Mouse (Mus musculus) stomach, embryonic 15.5 days (tissue): Measurements from ENCODE around the gene Tekt4. TPM values are rescaled to one million over a fixed set of nuclear protein-coding genes. Genes with fewer than 3 reads are reported as not detected.

Source experiments
- ATAC-seq: fragments of 200-750 bp; cut with Nextera tagmentation; 2 replicates; pipeline ENCODE4 v1.8.0; 2017; ENCODE audit warnings: low read depth, moderate number of reproducible peaks, moderate TSS enrichment; ENCODE audit not compliant: insufficient read depth, low FRiP score
- H3K27ac ChIP-seq: fragments of 300-500 bp; sonication (generic); 2 replicates; pipeline ENCODE4 v1.5.1; 2015; ENCODE audit warnings: mild to moderate bottlenecking, inconsistent platforms
- H3K27me3 ChIP-seq: fragments of 300-500 bp; sonication (generic); replicated peaks from 2 replicates; pipeline ENCODE4 v1.6.1; 2015; ENCODE audit warnings: inconsistent platforms
- H3K36me3 ChIP-seq: fragments of 300-500 bp; sonication (generic); 2 replicates; pipeline ENCODE4 v1.6.1; 2015; ENCODE audit warnings: inconsistent platforms
- H3K4me1 ChIP-seq: fragments of 300-500 bp; sonication (generic); 2 replicates; pipeline ENCODE4 v1.6.1; 2015; ENCODE audit warnings: inconsistent platforms
- H3K4me2 ChIP-seq: fragments of 300-500 bp; sonication (generic); 2 replicates; pipeline ENCODE4 v1.6.1; 2015; ENCODE audit warnings: mild to moderate bottlenecking, inconsistent platforms
- H3K4me3 ChIP-seq: fragments of 300-500 bp; sonication (generic); replicated peaks from 2 replicates; pipeline ENCODE4 v1.5.1; 2015; ENCODE audit warnings: inconsistent platforms
- H3K9ac ChIP-seq: fragments of 300-500 bp; sonication (generic); 2 replicates; pipeline ENCODE4 v1.6.1; 2015; ENCODE audit warnings: inconsistent platforms
- H3K9me3 ChIP-seq: fragments of 300-500 bp; sonication (generic); 2 replicates; pipeline ENCODE4 v1.6.1; 2016; ENCODE audit warnings: inconsistent platforms
- WGBS: fragments of 180-500 bp; shearing (Covaris S2); methylation state at CpG from one replicate; pipeline ENCODE4 v1.1.7; 2015; 5-methylcytosine and 5-hydroxymethylcytosine counted together
- polyA plus RNA-seq: library from polyadenylated mRNA; unstranded; fragments of >200 nt; fragmentation: Nextera tagmentation; extraction: Ambion mirVana; gene quantifications from 2 replicates; pipeline ENCODE4 v1.2.1, GENCODE M21; 2015

The Tekt4 gene
- polyA plus RNA-seq, 1 experiment from 2014 or later = 0.12 TPM

DNA sequence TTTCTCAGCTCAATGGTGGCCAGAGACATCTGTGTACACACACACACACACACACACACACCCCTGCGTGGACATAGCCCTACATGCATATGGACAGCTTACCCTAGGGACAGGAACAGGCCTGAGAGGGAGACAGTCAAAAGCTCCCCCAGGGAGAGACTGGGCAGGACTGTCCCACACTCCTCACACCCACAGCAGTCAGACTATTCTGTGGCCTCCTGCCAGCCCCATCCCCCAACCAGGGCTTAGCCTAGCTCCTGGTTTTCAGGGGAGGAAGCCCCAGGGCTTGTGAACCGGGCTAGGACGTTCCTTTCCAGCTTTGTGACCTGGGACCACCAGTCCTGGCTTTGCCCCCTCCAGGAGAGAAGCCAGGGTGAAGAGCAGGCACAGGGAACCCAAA lies 38.2 kb upstream of the Tekt4 start:
- no peak overlapping the region for H3K4me3 ChIP-seq
- 23% methylated on average over 3 of the region's 3 CpGs for WGBS

DNA sequence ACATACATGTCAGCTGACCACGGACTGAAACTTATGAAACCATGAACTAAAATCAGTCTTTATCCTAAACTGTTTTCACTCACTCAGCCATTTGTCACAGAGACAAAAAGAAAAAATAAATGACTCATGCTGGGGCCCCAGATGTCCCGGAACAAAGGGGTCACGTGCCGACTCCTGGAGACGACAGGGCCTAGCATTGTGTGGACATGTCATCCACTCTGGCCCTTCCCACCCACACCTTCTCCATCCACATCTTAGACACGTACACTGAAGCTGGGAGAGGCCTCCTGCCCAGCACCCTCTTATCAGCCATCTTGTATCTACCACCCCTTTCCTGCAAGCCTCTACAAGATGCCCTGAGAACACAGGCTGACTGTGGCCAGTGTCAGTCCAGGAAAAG lies 36.4 kb upstream of the Tekt4 start:
- H3K4me1 ChIP-seq = peaks cover 40% of the 10 kb centered on the region
- no peaks in the 10 kb centered on the region for H3K27me3 ChIP-seq
- H3K36me3 ChIP-seq = no peaks in the 10 kb centered on the region
- no peak overlapping the region for H3K4me2 ChIP-seq
- H3K27ac ChIP-seq = no peak overlapping the region
- H3K4me3 ChIP-seq = no peak overlapping the region
- no peak overlapping the region for H3K9ac ChIP-seq
- 67% methylated on average over 6 of the region's 6 CpGs for WGBS
- H3K9me3 ChIP-seq = no peaks in the 10 kb centered on the region
- ATAC-seq = no peak

More for the DNA sequence above, 38.2 kb upstream of the Tekt4 start:
- no peaks in the 10 kb centered on the region for H3K27me3 ChIP-seq
- H3K27ac ChIP-seq = peak overlapping the region; percentile 36
- no peak overlapping the region for H3K9ac ChIP-seq
- peak overlapping the region; percentile 8; the same call in 1 of the 2 replicates for H3K4me2 ChIP-seq
- no peaks in the 10 kb centered on the region for H3K9me3 ChIP-seq
- ATAC-seq = peak; percentile 20; the same call in 1 of the 2 replicates
- peaks cover 43% of the 10 kb centered on the region for H3K4me1 ChIP-seq
- H3K36me3 ChIP-seq = no peaks in the 10 kb centered on the region

DNA sequence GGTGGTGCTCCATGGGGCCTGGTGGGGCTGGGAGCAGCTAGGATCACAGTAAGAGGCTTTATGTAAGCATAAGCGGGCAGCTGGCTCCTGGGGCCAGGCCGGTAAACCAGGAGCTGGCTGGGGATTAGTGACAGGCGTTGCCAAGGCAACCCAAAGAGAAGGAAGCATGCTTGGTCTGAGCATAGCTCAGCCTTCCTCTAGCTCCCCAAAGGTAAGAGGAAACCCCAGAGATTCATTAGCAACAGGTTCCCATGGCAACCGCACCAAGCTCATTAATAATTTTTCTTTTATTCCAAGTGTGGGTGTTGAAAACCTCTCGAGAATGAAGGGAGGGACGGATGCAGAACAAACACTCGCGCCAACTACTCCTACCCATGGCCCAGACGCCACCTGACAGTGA lies 35.5 kb upstream of the Tekt4 start:
- Histone ChIP-seq H3K4me1 (peaks cover 39% of the 10 kb centered on the region), H3K9me3 (no peaks in the 10 kb centered on the region), H3K4me2 (no peak overlapping the region), H3K9ac (no peak overlapping the region), H3K27me3 (no peaks in the 10 kb centered on the region), H3K27ac (no peak overlapping the region), H3K36me3 (no peaks in the 10 kb centered on the region), H3K4me3 (no peak overlapping the region)
- WGBS = 28% methylated on average over 9 of the region's 9 CpGs
- no peak for ATAC-seq

DNA sequence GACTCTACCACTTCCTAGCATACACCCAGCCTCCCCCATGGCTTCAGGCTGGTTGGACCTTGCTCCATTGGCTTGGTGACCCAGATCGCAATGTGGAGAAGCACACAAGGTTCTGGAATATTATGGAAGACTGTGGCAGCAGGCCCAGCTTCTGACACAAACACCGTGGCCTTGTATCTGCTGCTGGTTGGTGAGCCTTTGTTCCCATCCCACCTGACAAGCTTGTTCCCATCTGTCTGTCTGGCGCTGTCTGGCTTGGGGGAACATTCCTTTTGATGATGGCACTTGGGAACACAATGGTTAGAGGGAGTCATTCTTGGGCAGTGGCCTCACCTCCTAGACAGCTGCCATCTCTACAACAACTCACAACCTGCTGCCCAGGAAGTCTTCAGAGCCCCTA lies 33.4 kb upstream of the Tekt4 start:
- no peaks in the 10 kb centered on the region for H3K36me3 ChIP-seq
- no peak overlapping the region for H3K4me3 ChIP-seq
- H3K9ac ChIP-seq = no peak overlapping the region
- 80% methylated on average over 3 of the region's 3 CpGs for WGBS
- no peaks in the 10 kb centered on the region for H3K27me3 ChIP-seq
- H3K4me2 ChIP-seq = no peak overlapping the region
- no peak overlapping the region for H3K27ac ChIP-seq
- H3K9me3 ChIP-seq = no peaks in the 10 kb centered on the region
- ATAC-seq = no peak
- peaks cover 28% of the 10 kb centered on the region for H3K4me1 ChIP-seq

DNA sequence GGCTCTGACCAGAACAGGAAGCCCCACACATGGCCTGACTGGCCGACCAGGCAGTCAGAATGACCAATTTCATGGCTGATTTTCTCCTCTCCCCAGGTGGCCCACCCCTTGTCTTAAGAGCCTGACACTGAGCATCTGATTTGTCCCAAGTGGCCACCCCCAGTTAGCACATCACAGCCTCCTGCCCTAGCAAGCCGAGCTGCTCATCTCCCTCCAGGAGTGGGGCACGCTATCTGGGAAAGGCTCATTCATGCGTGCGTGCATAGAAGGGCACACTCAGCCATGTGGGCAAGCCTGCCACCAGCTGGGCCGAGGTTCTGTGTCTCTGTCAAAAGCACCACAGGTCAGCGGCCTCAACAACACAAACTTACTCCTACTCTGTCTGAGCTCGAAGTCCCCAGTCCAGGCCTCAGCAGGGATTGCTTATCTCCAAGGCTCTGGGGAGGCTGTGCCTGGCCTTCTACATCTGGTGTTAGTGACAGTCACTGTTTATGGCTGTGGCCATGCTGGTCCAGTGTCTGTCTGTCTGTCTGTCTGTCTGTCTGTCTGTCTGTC lies 29.8 kb upstream of the Tekt4 start:
- H3K9me3 ChIP-seq = no peaks in the 10 kb centered on the region
- H3K27me3 ChIP-seq = no peaks in the 10 kb centered on the region
- H3K36me3 ChIP-seq = no peaks in the 10 kb centered on the region
- H3K9ac ChIP-seq = no peak overlapping the region
- H3K4me1 ChIP-seq = peaks cover 37% of the 10 kb centered on the region
- 64% methylated on average over 8 of the region's 8 CpGs for WGBS
- no peak overlapping the region for H3K27ac ChIP-seq
- no peak for ATAC-seq
- H3K4me2 ChIP-seq = no peak overlapping the region
- H3K4me3 ChIP-seq = no peak overlapping the region

- Histone ChIP-seq H3K27me3 (no peaks in the 10 kb centered on the region), H3K36me3 (no peaks in the 10 kb centered on the region), H3K4me1 (peaks cover 51% of the 10 kb centered on the region), H3K9me3 (no peaks in the 10 kb centered on the region), H3K4me3 (no peak overlapping the region), H3K4me2 (no peak overlapping the region), H3K9ac (no peak overlapping the region), H3K27ac (no peak overlapping the region)
- 65% methylated on average over 2 of the region's 2 CpGs for WGBS
- no peak for ATAC-seq
Observed at GRCm38 (mm10) chr17:25425996-25426395, 28.4 kb upstream of the Tekt4 start.

- H3K27me3 ChIP-seq = peaks cover 2% of the 10 kb centered on the region; the same call in 1 of the 2 replicates
- H3K36me3 ChIP-seq = no peaks in the 10 kb centered on the region
- peaks cover 66% of the 10 kb centered on the region for H3K4me1 ChIP-seq
- H3K9ac ChIP-seq = no peak overlapping the region
- no peak overlapping the region for H3K4me3 ChIP-seq
- ATAC-seq = peak; percentile 67; the same call in 1 of the 2 replicates
- peak overlapping the region; percentile 40; the same call in 1 of the 2 replicates for H3K27ac ChIP-seq
- H3K9me3 ChIP-seq = no peaks in the 10 kb centered on the region
- 33% methylated on average over 10 of the region's 10 CpGs for WGBS
- 0 out of 2 replicates have a peak overlapping the region, but pooled peaks have one; percentile 2 for H3K4me2 ChIP-seq
Observed at GRCm38 (mm10) chr17:25427441-25427840, 27.0 kb upstream of the Tekt4 start.

DNA sequence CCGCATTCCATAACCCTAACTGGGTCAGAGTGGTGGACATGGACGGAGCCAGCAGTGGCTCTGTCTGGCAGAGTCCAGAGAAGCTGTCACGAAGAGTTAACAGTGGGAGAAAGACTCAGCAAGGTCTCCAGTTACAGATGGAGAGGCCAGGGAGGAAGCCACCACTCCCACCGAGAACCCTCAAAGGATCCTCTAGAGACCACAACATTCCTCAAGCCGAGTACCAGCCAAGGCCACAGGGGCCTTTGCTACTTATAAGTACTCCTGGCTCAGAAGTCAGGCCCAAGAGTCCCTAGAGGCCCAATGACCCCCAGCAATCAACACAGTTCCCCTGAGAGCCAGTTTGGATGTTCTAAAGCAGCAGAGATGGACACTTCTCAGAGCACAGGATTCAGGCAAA lies 25.2 kb upstream of the Tekt4 start:
- 60% methylated on average over 5 of the region's 5 CpGs for WGBS
- ATAC-seq = no peak

DNA sequence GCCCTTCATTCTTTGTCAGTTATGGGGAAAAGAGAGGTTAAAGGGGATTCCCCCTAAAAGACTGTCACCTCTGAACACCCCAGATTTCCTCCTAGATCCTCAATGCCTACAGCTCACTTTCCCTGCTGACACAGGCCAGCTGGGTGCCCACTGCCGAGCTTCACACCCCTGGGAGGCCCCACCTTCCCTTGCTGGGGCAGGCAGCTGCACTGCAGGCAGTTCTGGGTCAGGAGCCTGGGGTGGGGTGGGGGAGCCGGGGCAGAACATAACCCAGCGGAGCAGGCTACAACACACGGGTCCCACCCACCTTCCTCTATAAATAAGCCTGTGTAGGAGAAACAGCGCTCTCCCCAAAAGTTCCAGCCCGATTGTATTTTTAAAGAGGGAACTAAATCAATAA lies 24.5 kb upstream of the Tekt4 start:
- no peak overlapping the region for H3K27ac ChIP-seq
- H3K9ac ChIP-seq = no peak overlapping the region
- no peak overlapping the region for H3K4me2 ChIP-seq
- no peak for ATAC-seq
- no peaks in the 10 kb centered on the region for H3K36me3 ChIP-seq
- 31% methylated on average over 6 of the region's 6 CpGs for WGBS
- no peak overlapping the region for H3K4me3 ChIP-seq
- peaks cover 9% of the 10 kb centered on the region; the same call in 1 of the 2 replicates for H3K27me3 ChIP-seq
- peaks cover 71% of the 10 kb centered on the region for H3K4me1 ChIP-seq
- H3K9me3 ChIP-seq = no peaks in the 10 kb centered on the region

More for the DNA sequence above, 25.2 kb upstream of the Tekt4 start:
- no peak overlapping the region for H3K4me3 ChIP-seq
- no peak overlapping the region for H3K4me2 ChIP-seq
- H3K9ac ChIP-seq = no peak overlapping the region
- H3K27me3 ChIP-seq = peaks cover 9% of the 10 kb centered on the region; the same call in 1 of the 2 replicates
- no peak overlapping the region for H3K27ac ChIP-seq
- no peaks in the 10 kb centered on the region for H3K9me3 ChIP-seq
- H3K36me3 ChIP-seq = no peaks in the 10 kb centered on the region
- H3K4me1 ChIP-seq = peaks cover 71% of the 10 kb centered on the region

- no peaks in the 10 kb centered on the region for H3K9me3 ChIP-seq
- H3K27ac ChIP-seq = no peak overlapping the region
- peaks cover 9% of the 10 kb centered on the region; the same call in 1 of the 2 replicates for H3K27me3 ChIP-seq
- H3K4me2 ChIP-seq = no peak overlapping the region
- no peaks in the 10 kb centered on the region for H3K36me3 ChIP-seq
- no peak overlapping the region for H3K9ac ChIP-seq
- ATAC-seq = no peak
- WGBS = 46% methylated on average over 8 of the region's 8 CpGs
- H3K4me3 ChIP-seq = no peak overlapping the region
- peaks cover 73% of the 10 kb centered on the region for H3K4me1 ChIP-seq
Observed at GRCm38 (mm10) chr17:25430534-25430933, 23.9 kb upstream of the Tekt4 start.

- Histone ChIP-seq H3K4me1 (peaks cover 58% of the 10 kb centered on the region), H3K4me3 (peak overlapping the region; percentile 75), H3K27me3 (peaks cover 9% of the 10 kb centered on the region; the same call in 1 of the 2 replicates), H3K9ac (peak overlapping the region; percentile 61), H3K36me3 (no peaks in the 10 kb centered on the region), H3K27ac (peak overlapping the region; percentile 80), H3K9me3 (no peaks in the 10 kb centered on the region), H3K4me2 (peak overlapping the region; percentile 96)
- ATAC-seq = no peak
- 2% methylated on average over 51 of the region's 53 CpGs for whole genome bisulfite sequencing
Observed at GRCm38 (mm10) chr17:25432433-25433181, 21.8 kb upstream of the Tekt4 start.

DNA sequence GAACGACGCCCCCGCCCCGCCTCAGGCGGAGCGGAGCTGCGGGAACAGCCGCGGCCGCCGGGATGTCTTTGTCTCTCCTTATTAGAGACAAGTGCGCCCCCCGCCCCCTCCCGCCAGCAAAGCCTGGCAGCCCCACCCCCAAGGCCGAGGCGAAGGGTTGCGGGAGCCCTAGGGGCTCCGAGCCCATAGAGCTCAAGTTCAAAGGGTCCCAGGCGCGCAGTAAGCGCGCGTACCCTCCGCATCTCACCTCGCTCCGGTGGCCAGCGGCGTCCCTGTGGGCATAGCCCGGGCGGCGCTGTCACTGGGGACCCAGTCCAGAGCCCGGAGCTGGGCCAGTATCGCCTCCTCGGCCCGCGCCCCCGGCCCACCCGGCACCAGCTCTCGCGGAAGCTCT lies 21.2 kb upstream of the Tekt4 start:
- H3K4me2 ChIP-seq = peak overlapping the region; percentile 96
- peak overlapping the region; percentile 61 for H3K9ac ChIP-seq
- H3K9me3 ChIP-seq = no peaks in the 10 kb centered on the region
- peaks cover 9% of the 10 kb centered on the region; the same call in 1 of the 2 replicates for H3K27me3 ChIP-seq
- H3K36me3 ChIP-seq = no peaks in the 10 kb centered on the region
- peak overlapping the region; percentile 75 for H3K4me3 ChIP-seq
- under 1% methylated on average over 40 of the region's 40 CpGs for WGBS
- peaks cover 51% of the 10 kb centered on the region for H3K4me1 ChIP-seq
- H3K27ac ChIP-seq = peak overlapping the region; percentile 80
- ATAC-seq = peak; percentile 9
